8 mouse cellular contexts compared by ENCODE assay signal in the genomic region with DNA sequence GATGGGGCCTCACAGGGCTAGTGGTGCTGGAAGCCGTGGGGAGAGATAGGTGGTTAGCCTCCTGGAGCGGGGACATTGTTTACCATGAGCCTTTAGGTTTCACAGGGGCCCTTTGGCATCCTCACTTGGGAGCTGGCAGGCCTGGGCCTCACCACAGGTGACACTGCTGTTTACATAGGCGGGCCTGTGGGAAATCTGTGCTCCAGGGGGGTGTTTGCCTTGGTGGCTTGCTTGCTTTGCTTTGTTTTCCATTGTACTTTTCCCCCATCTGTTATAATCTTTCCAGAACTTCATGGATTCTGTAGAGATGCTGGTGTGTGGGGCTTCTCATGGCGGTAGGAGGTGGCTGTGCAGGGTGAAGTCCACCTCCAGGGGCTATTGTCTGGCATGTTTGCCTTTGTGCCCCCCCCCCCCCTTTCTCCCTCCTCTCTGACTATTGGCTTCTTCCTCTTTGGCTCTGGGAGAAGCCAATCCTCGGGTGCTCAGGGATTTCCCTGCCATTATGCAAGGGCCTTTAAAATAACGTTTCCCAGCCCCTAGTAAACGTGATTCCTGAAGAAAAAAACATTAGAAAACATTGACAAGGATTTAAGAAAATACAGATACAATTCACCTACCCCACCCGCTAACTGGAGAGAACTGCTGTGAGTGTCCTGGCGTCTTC. TPM values are rescaled to one million over a fixed set of nuclear protein-coding genes. Genes with fewer than 3 reads are reported as not detected.
DNase-seq lines count a peak whose midpoint lies in the region; ATAC-seq and TF ChIP-seq lines count a peak whose summit lies in the region.

No protein-coding gene starts in this region.

- H3K27me3 ChIP-seq in kidney, embryonic 14.5 days (ENCODE audit: control insufficient read depth, insufficient read depth, low read length) = no peaks in the 10 kb centered on the region
- no peaks in the 10 kb centered on the region for H3K27me3 ChIP-seq in embryonic facial prominence, embryonic 10.5 days (replicated peaks; ENCODE audit: low read depth, poor library complexity, severe bottlenecking)
- H3K27me3 ChIP-seq in hindbrain, postnatal 0 days (ENCODE audit: insufficient read depth, low read length) = no peaks in the 10 kb centered on the region
- H3K27me3 ChIP-seq in midbrain, embryonic 13.5 days = no peaks in the 10 kb centered on the region

- H3K4me1 ChIP-seq in kidney, embryonic 14.5 days (ENCODE audit: control insufficient read depth, insufficient read depth, low read length) = peaks cover 62% of the 10 kb centered on the region
- H3K4me1 ChIP-seq in embryonic facial prominence, embryonic 10.5 days = peaks cover 86% of the 10 kb centered on the region
- peaks cover 45% of the 10 kb centered on the region for H3K4me1 ChIP-seq in hindbrain, postnatal 0 days (ENCODE audit: insufficient read depth, low read length)
- H3K4me1 ChIP-seq in midbrain, embryonic 13.5 days (replicated peaks) = peaks cover 82% of the 10 kb centered on the region

- H3K9ac ChIP-seq in kidney, embryonic 14.5 days (ENCODE audit: low read depth, low read length) = peak overlapping the region; percentile 47
- H3K9ac ChIP-seq in hindbrain, postnatal 0 days (replicated peaks; ENCODE audit: low read length) = peak overlapping the region; percentile 99
- peak overlapping the region; percentile 99 for H3K9ac ChIP-seq in midbrain, embryonic 13.5 days (replicated peaks)

- ATAC-seq in kidney, embryonic 14.5 days (ENCODE audit: low FRiP score, low TSS enrichment) = no peak
- ATAC-seq in hindbrain, postnatal 0 days = no peak
- no peak for ATAC-seq in midbrain, embryonic 13.5 days
- no peak for ATAC-seq in frontal cortex, adult (ENCODE audit: low TSS enrichment)
- no peak for ATAC-seq in cerebellum, adult (ENCODE audit: insufficient number of reproducible peaks, low FRiP score, low TSS enrichment)

- H3K27ac ChIP-seq in kidney, embryonic 14.5 days (ENCODE audit: low read depth, low read length) = peak overlapping the region; percentile 44; the same call in 1 of the 2 replicates
- peak overlapping the region; percentile 100 for H3K27ac ChIP-seq in embryonic facial prominence, embryonic 10.5 days (replicated peaks)
- H3K27ac ChIP-seq in hindbrain, postnatal 0 days = peak overlapping the region; percentile 98
- peak overlapping the region; percentile 99 for H3K27ac ChIP-seq in midbrain, embryonic 13.5 days

- 27% methylated on average over 9 of the region's 9 CpGs for WGBS in kidney, embryonic 14.5 days
- 28% methylated on average over 9 of the region's 9 CpGs for WGBS in embryonic facial prominence, embryonic 10.5 days
- 27% methylated on average over 9 of the region's 9 CpGs for WGBS in hindbrain, postnatal 0 days
- WGBS in midbrain, embryonic 13.5 days = 29% methylated on average over 9 of the region's 9 CpGs

- 0 out of 2 replicates have a peak, but pooled peaks have one; percentile 3 for TF ChIP-seq CTCF in hindbrain, postnatal 0 days (IDR thresholded peaks at IDR 0.05; ENCODE audit: low read depth)

- H3K4me2 ChIP-seq in kidney, embryonic 14.5 days (replicated peaks; ENCODE audit: low read depth, low read length) = peak overlapping the region; percentile 64
- peak overlapping the region; percentile 88 for H3K4me2 ChIP-seq in hindbrain, postnatal 0 days (ENCODE audit: low read depth, low read length)
- H3K4me2 ChIP-seq in midbrain, embryonic 13.5 days (replicated peaks) = peak overlapping the region; percentile 100

- DNase-seq in kidney, adult 9 months = no peak
- no peak for DNase-seq in embryonic facial prominence, embryonic 10.5 days (ENCODE audit: low spot score)
- no peak for DNase-seq in hindbrain, postnatal 0 days (ENCODE audit: low spot score)
- DNase-seq in natural killer cell, adult 2 months (ENCODE audit: low spot score in 2 of 2) = no peak

- H3K36me3 ChIP-seq in kidney, embryonic 14.5 days (ENCODE audit: control insufficient read depth, insufficient read depth, low read length) = no peaks in the 10 kb centered on the region
- peaks cover 10% of the 10 kb centered on the region for H3K36me3 ChIP-seq in embryonic facial prominence, embryonic 10.5 days (replicated peaks)
- no peaks in the 10 kb centered on the region for H3K36me3 ChIP-seq in hindbrain, postnatal 0 days (ENCODE audit: insufficient read depth, low read length)
- H3K36me3 ChIP-seq in midbrain, embryonic 13.5 days = no peaks in the 10 kb centered on the region

- H3K9me3 ChIP-seq in kidney, embryonic 14.5 days (ENCODE audit: control insufficient read depth, low read length) = no peaks in the 10 kb centered on the region
- H3K9me3 ChIP-seq in embryonic facial prominence, embryonic 10.5 days = no peaks in the 10 kb centered on the region
- H3K9me3 ChIP-seq in hindbrain, postnatal 0 days (ENCODE audit: low read length) = no peaks in the 10 kb centered on the region
- no peaks in the 10 kb centered on the region for H3K9me3 ChIP-seq in midbrain, embryonic 13.5 days

- peak overlapping the region; percentile 87; the same call in 1 of the 2 replicates for H3K4me3 ChIP-seq in kidney, embryonic 14.5 days (ENCODE audit: low read length)
- H3K4me3 ChIP-seq in embryonic facial prominence, embryonic 10.5 days = peak overlapping the region; percentile 96
- peak overlapping the region; percentile 86 for H3K4me3 ChIP-seq in hindbrain, postnatal 0 days (ENCODE audit: low read length)
- H3K4me3 ChIP-seq in midbrain, embryonic 13.5 days (replicated peaks) = peak overlapping the region; percentile 92

RNA-seq across cellular contexts. Expression of a gene that starts 3.6 kb away (rescaled TPM):
- polyA plus RNA-seq in kidney, embryonic 14.5 days (2014; fragmentation: Nextera tagmentation; extraction: Ambion mirVana) = 65.8 and 73.1 TPM in 2 replicates
- polyA plus RNA-seq in embryonic facial prominence, embryonic 10.5 days (2016; fragmentation: Nextera tagmentation; extraction: Ambion mirVana) = 60.0 and 69.9 TPM in 2 replicates
- 188 and 206 TPM in 2 replicates for total RNA-seq in hindbrain, postnatal 0 days (2014; rRNA removed)
- polyA plus RNA-seq in hindbrain, postnatal 0 days (2015; fragmentation: Nextera tagmentation; extraction: Ambion mirVana) = 44.8 and 55.9 TPM in 2 replicates
- 68.4 and 77.5 TPM in 2 replicates for polyA plus RNA-seq in midbrain, embryonic 13.5 days (2015; fragmentation: Nextera tagmentation; extraction: Ambion mirVana)

RNA-seq across cellular contexts. Expression of a gene that starts 59.1 kb away (rescaled TPM):
- 4.0 and 5.5 TPM in 2 replicates for polyA plus RNA-seq in kidney, embryonic 14.5 days (2014; fragmentation: Nextera tagmentation; extraction: Ambion mirVana)
- 4.7 and 5.7 TPM in 2 replicates for polyA plus RNA-seq in embryonic facial prominence, embryonic 10.5 days (2016; fragmentation: Nextera tagmentation; extraction: Ambion mirVana)
- total RNA-seq in hindbrain, postnatal 0 days (2014; rRNA removed) = 39.2 and 50.5 TPM in 2 replicates
- polyA plus RNA-seq in hindbrain, postnatal 0 days (2015; fragmentation: Nextera tagmentation; extraction: Ambion mirVana) = 28.2 and 28.3 TPM in 2 replicates
- 16.6 and 19.1 TPM in 2 replicates for polyA plus RNA-seq in midbrain, embryonic 13.5 days (2015; fragmentation: Nextera tagmentation; extraction: Ambion mirVana)

Comparison
In these comparisons a context has a peak if more than half of its experiments do, and no peak if none do; other contexts are left out.
1. H3K27ac ChIP-seq: peak in every context shown above with its lines; median percentile 100 in embryonic facial prominence, embryonic 10.5 days; 99 in midbrain, embryonic 13.5 days; 98 in hindbrain, postnatal 0 days; 44 in kidney, embryonic 14.5 days.
2. H3K9ac ChIP-seq: peak in every context shown above with its lines; median percentile 99 in hindbrain, postnatal 0 days; 99 in midbrain, embryonic 13.5 days; 47 in kidney, embryonic 14.5 days.